Mouse (Mus musculus): ENCODE data around the gene Klf12.

GRCm38 (mm10) chr14:100097208-100098189 is 187.0 kb downstream of the Klf12 start:
- no peak for TF ChIP-seq POLR2A (IDR thresholded peaks at IDR 0.05; ENCODE audit: insufficient read length, low read depth)
- TF ChIP-seq MYOG (IDR thresholded peaks at IDR 0.05; ENCODE audit: control insufficient read depth in 1 of 3, insufficient read depth in 1 of 3, insufficient read length in 2 of 3, low read depth in 2 of 3): no peak
- no peak for TF ChIP-seq CEBPB (IDR thresholded peaks at IDR 0.05; ENCODE audit: insufficient read depth, poor library complexity, severe bottlenecking)
- TF ChIP-seq USF1 (IDR thresholded peaks at IDR 0.05; ENCODE audit: low read depth): no peak
- no peak for TF ChIP-seq MAX (IDR thresholded peaks at IDR 0.05; ENCODE audit: low read depth)
- TF ChIP-seq MYOD1 (IDR thresholded peaks at IDR 0.05; ENCODE audit: control insufficient read depth in 1 of 3, insufficient read length in 2 of 3, low read depth in 2 of 3): no peak
- no peak for TF ChIP-seq POLR2AphosphoS2 (IDR thresholded peaks at IDR 0.05; ENCODE audit: insufficient read length, low read depth)
- no peak for TF ChIP-seq SRF (IDR thresholded peaks at IDR 0.05; ENCODE audit: control insufficient read depth, insufficient read length, low read depth)
